Mouse (Mus musculus) kidney, embryonic 14.5 days (tissue): ENCODE measurements at regions not wholly inside any gene's neighbourhood (a gene's known extent, or its start where the extent isn't known, plus 50 kb on each side); places are given as distances from the start of the nearest gene placed in this dataset.
"Not testable (repeated sequence)": the region's sequence is repeated elsewhere in the genome, so short reads cannot be mapped to it uniquely, and the experiment has no call there.

ENCODE experiments used
- ATAC-seq: fragments of 200-750 bp; cut with Nextera tagmentation; 2 replicates; pipeline ENCODE4 v1.8.0; 2017; ENCODE audit warnings: moderate number of reproducible peaks, mild to moderate bottlenecking, moderate TSS enrichment, moderate library complexity; ENCODE audit not compliant: low FRiP score, low TSS enrichment
- H3K27ac ChIP-seq: fragments of 300-500 bp; sonication (generic); 2 replicates; pipeline ENCODE4 v1.5.1; 2014; ENCODE audit warnings: low read depth, mild to moderate bottlenecking, low read length, moderate library complexity, mixed read lengths
- H3K27me3 ChIP-seq: fragments of 300-500 bp; sonication (generic); 2 replicates; pipeline ENCODE4 v1.6.1; 2014; ENCODE audit warnings: mild to moderate bottlenecking, low read length; ENCODE audit not compliant: control insufficient read depth, insufficient read depth
- H3K36me3 ChIP-seq: fragments of 300-500 bp; sonication (generic); 2 replicates; pipeline ENCODE4 v1.6.1; 2014; ENCODE audit warnings: low read length, mixed read lengths; ENCODE audit not compliant: control insufficient read depth, insufficient read depth
- H3K4me1 ChIP-seq: fragments of 300-500 bp; sonication (generic); 2 replicates; pipeline ENCODE4 v1.6.1; 2014; ENCODE audit warnings: low read length, mixed read lengths; ENCODE audit not compliant: control insufficient read depth, insufficient read depth
- H3K4me2 ChIP-seq: fragments of 300-500 bp; sonication (generic); replicated peaks from 2 replicates; pipeline ENCODE4 v1.6.1; 2014; ENCODE audit warnings: low read depth, mild to moderate bottlenecking, low read length
- H3K4me3 ChIP-seq: fragments of 300-500 bp; sonication (generic); 2 replicates; pipeline ENCODE4 v1.5.1; 2014; ENCODE audit warnings: mild to moderate bottlenecking, low read length
- H3K9ac ChIP-seq: fragments of 300-500 bp; sonication (generic); 2 replicates; pipeline ENCODE4 v1.6.1; 2014; ENCODE audit warnings: low read depth, mild to moderate bottlenecking, low read length, moderate library complexity
- H3K9me3 ChIP-seq: fragments of 300-500 bp; sonication (generic); 2 replicates; pipeline ENCODE4 v1.6.1; 2016; ENCODE audit warnings: low read length; ENCODE audit not compliant: control insufficient read depth
- WGBS: fragments of 180-500 bp; shearing (Covaris S2); extraction: QIAGEN DNeasy Blood & Tissue Kit; methylation state at CpG from one replicate; pipeline ENCODE4 v1.1.7; 2014; 5-methylcytosine and 5-hydroxymethylcytosine counted together

- H3K9me3 ChIP-seq, H3K4me1 ChIP-seq, ATAC-seq, H3K4me2 ChIP-seq, H3K4me3 ChIP-seq, H3K27ac ChIP-seq, H3K9ac ChIP-seq, H3K36me3 ChIP-seq, H3K27me3 ChIP-seq: not testable (repeated sequence)
- WGBS: 75% methylated on average over 1 of the region's 1 CpGs
Measured at GRCm38 (mm10) chr4:153875036-153875435, 82.0 kb upstream of the A430005L14Rik start.

DNA sequence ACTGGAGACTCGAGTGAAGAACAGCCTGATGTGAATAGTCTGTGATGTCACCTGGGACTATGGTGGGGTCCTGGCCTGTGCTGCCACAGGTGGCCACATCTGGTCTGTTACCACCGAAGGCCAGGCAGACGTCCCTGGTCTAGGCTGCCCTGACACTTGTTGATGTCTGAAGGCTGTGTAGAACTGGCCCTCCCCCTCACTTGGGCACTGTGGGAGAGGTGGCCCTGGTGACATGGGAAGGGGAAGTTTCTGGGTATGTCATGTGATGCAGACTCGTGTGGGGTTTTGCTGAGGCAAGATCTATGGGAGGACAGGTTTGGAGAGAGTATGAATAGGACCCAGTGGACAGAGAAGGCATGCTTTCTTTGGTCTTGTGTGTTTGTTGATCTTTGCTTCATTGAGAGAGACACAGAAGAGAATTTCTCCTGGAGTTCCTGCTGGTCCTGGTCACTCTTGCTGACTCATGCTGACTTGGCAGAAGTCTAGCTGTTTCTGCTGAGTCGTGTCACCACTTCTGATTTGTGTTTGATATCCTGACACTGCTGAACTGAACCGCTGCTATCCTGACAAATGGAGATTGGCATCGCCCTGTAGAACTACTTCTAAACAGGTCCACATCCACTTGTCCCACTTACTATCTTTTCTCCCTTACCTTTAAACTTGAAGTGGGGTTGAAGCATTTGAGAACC is 79.9 kb upstream of the A430005L14Rik start:
- no peaks in the 10 kb centered on the region for H3K36me3 ChIP-seq
- no peak for ATAC-seq
- WGBS: 64% methylated on average over 7 of the region's 7 CpGs
- H3K9me3 ChIP-seq: no peaks in the 10 kb centered on the region
- H3K4me1 ChIP-seq: no peaks in the 10 kb centered on the region
- no peak overlapping the region for H3K4me2 ChIP-seq
- H3K9ac ChIP-seq: no peak overlapping the region
- no peaks in the 10 kb centered on the region for H3K27me3 ChIP-seq
- no peak overlapping the region for H3K27ac ChIP-seq
- no peak overlapping the region for H3K4me3 ChIP-seq

- Histone ChIP-seq H3K9me3 (0 out of 2 replicates have a peak, but pooled peaks cover 3% of the 10 kb centered on the region), H3K9ac (no peak overlapping the region), H3K4me2 (no peak overlapping the region), H3K36me3 (no peaks in the 10 kb centered on the region), H3K27me3 (no peaks in the 10 kb centered on the region), H3K27ac (no peak overlapping the region), H3K4me1 (no peaks in the 10 kb centered on the region), H3K4me3 (no peak overlapping the region)
- no peak for ATAC-seq
- 37% methylated on average over 3 of the region's 3 CpGs for WGBS
Measured at GRCm38 (mm10) chr4:153883057-153883456, 74.0 kb upstream of the A430005L14Rik start.

DNA sequence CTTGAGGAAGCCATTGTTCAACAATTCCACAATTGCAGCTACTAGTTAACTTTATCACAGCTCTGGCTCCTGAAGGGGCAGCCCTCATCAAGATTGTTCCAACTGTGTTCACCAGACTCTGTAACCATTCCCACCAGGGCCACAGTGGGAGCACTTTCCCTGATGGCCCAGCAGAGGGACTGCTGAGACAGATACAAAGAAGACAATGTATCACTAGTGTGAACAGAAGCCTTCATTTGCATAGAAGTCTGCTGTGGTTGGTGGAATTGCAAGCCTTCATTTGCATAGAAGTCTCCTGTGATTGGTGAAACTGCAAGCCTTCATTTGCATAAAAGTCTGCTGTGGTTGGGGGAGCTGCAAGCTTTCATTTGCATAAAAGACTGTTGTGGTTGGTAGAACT is 73.0 kb upstream of the A430005L14Rik start:
- Histone ChIP-seq H3K36me3 (no peaks in the 10 kb centered on the region), H3K27me3 (no peaks in the 10 kb centered on the region), H3K27ac (no peak overlapping the region), H3K4me1 (no peaks in the 10 kb centered on the region), H3K9me3 (0 out of 2 replicates have a peak, but pooled peaks cover 3% of the 10 kb centered on the region), H3K9ac (no peak overlapping the region), H3K4me2 (no peak overlapping the region), H3K4me3 (no peak overlapping the region)
- ATAC-seq: no peak

DNA sequence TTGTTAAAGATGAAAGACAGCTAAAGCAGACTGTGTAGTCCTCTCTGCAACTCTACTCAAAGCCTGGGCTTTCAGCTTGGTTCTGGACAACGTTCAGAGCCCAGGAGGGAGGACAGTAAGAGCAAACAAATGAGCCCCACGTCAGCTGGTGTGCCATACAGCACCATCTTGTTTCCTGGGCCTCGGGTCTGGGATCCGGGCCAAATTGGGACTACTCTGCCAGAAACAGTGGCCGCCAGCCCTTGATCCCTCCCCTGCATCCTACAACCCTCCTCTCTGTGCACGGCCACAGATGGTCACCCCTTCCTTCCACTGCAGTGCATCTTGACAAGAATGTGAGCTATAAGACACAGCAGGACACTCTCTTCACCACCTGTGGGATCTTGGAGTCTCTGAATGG is 71.2 kb upstream of the A430005L14Rik start:
- Histone ChIP-seq H3K27ac (no peak overlapping the region), H3K36me3 (no peaks in the 10 kb centered on the region), H3K9me3 (0 out of 2 replicates have a peak, but pooled peaks cover 3% of the 10 kb centered on the region), H3K4me3 (no peak overlapping the region), H3K27me3 (no peaks in the 10 kb centered on the region), H3K9ac (no peak overlapping the region), H3K4me1 (no peaks in the 10 kb centered on the region), H3K4me2 (no peak overlapping the region)
- ATAC-seq: no peak
- 76% methylated on average over 6 of the region's 6 CpGs for WGBS

DNA sequence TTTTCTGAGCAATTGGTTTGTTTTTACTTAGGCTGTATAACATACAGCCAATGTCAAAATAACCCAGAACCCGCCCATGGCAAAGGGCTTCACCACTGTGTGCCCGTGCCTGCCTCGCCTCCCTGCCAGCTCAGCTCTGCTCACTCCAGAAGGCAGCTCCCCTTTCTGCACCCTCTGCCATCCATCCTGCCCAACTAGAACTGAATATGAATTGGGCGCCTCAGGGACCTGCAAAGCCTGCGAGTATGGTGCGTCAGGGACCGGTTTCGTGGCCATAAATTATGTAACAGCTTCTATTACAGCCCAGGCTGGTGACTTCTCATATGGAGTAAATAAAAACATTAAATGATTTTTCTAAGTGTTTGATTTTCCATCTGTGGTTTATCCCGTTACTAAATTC is 66.9 kb upstream of the A430005L14Rik start:
- H3K4me1 ChIP-seq: no peaks in the 10 kb centered on the region
- ATAC-seq: no peak
- H3K9me3 ChIP-seq: no peaks in the 10 kb centered on the region
- H3K9ac ChIP-seq: no peak overlapping the region
- 75% methylated on average over 9 of the region's 9 CpGs for WGBS
- no peak overlapping the region for H3K4me3 ChIP-seq
- H3K36me3 ChIP-seq: no peaks in the 10 kb centered on the region
- no peak overlapping the region for H3K27ac ChIP-seq
- H3K27me3 ChIP-seq: no peaks in the 10 kb centered on the region
- no peak overlapping the region for H3K4me2 ChIP-seq

- 79% methylated on average over 7 of the region's 7 CpGs for WGBS
- Histone ChIP-seq H3K9ac (no peak overlapping the region), H3K4me2 (no peak overlapping the region), H3K27me3 (no peaks in the 10 kb centered on the region), H3K36me3 (no peaks in the 10 kb centered on the region), H3K4me1 (no peaks in the 10 kb centered on the region), H3K9me3 (no peaks in the 10 kb centered on the region), H3K4me3 (no peak overlapping the region), H3K27ac (no peak overlapping the region)
- no peak for ATAC-seq
Measured at GRCm38 (mm10) chr4:153899721-153900120, 57.3 kb upstream of the A430005L14Rik start.

GRCm38 (mm10) chr4:153905076-153905475 is 52.0 kb upstream of the A430005L14Rik start:
- Histone ChIP-seq H3K9ac (no peak overlapping the region), H3K36me3 (no peaks in the 10 kb centered on the region), H3K4me1 (no peaks in the 10 kb centered on the region), H3K4me2 (no peak overlapping the region), H3K4me3 (no peak overlapping the region), H3K27me3 (no peaks in the 10 kb centered on the region), H3K27ac (no peak overlapping the region), H3K9me3 (no peaks in the 10 kb centered on the region)
- WGBS: 81% methylated on average over 9 of the region's 9 CpGs
- no peak for ATAC-seq

GRCm38 (mm10) chr4:153905511-153905910 is 51.5 kb upstream of the A430005L14Rik start:
- Histone ChIP-seq H3K9ac (no peak overlapping the region), H3K4me1 (no peaks in the 10 kb centered on the region), H3K9me3 (no peaks in the 10 kb centered on the region), H3K4me3 (no peak overlapping the region), H3K36me3 (no peaks in the 10 kb centered on the region), H3K27ac (no peak overlapping the region), H3K27me3 (no peaks in the 10 kb centered on the region), H3K4me2 (no peak overlapping the region)
- 42% methylated on average over 7 of the region's 7 CpGs for WGBS
- ATAC-seq: no peak
